Comparison of ENCODE assay signal across 9 mouse cellular contexts in genomic region chr4:141382406-141382805, GRCm38 (mm10). TPM values are rescaled to one million over a fixed set of nuclear protein-coding genes. Genes with fewer than 3 reads are reported as not detected.
DNase-seq lines count a peak whose midpoint lies in the region; ATAC-seq and TF ChIP-seq lines count a peak whose summit lies in the region.
"Had no signal": no experiment of that assay in that cellular context is flagged by ENCODE, and none has a peak within 500 bp of the region (broad histone marks: within the 10 kb centered on the region; RNA-seq: fewer than 3 reads in every experiment).

No protein-coding gene starts in this region.

- no peaks in the 10 kb centered on the region for H3K9me3 ChIP-seq in lung, embryonic 15.5 days
- H3K9me3 ChIP-seq in forebrain, embryonic 12.5 days = no peaks in the 10 kb centered on the region
- H3K9me3 ChIP-seq in limb, embryonic 14.5 days (ENCODE audit: control insufficient read depth, low read length) = no peaks in the 10 kb centered on the region

- no peak for TF ChIP-seq POLR2A in limb, embryonic 14.5 days (IDR thresholded peaks at IDR 0.05; ENCODE audit: borderline replicate concordance, extremely low read depth, insufficient read depth, insufficient read length)

- H3K27me3 ChIP-seq in lung, embryonic 15.5 days = peaks cover 44% of the 10 kb centered on the region
- peaks cover 56% of the 10 kb centered on the region for H3K27me3 ChIP-seq in forebrain, embryonic 12.5 days
- peaks cover 28% of the 10 kb centered on the region for H3K27me3 ChIP-seq in limb, embryonic 14.5 days (ENCODE audit: control insufficient read depth, insufficient read depth, low read length)
- H3K27me3 ChIP-seq in splenic B cell, adult 2 months (ENCODE audit: control insufficient read depth, insufficient read depth, low read length, poor library complexity, severe bottlenecking) = no peaks in the 10 kb centered on the region

- WGBS in lung, embryonic 15.5 days = under 1% methylated on average over 24 of the region's 25 CpGs
- under 1% methylated on average over 21 of the region's 25 CpGs for WGBS in forebrain, embryonic 12.5 days
- under 1% methylated on average over 21 of the region's 25 CpGs for WGBS in limb, embryonic 14.5 days

- H3K4me1 ChIP-seq in lung, embryonic 15.5 days = peaks cover 13% of the 10 kb centered on the region; the same call in 1 of the 2 replicates
- peaks cover 13% of the 10 kb centered on the region for H3K4me1 ChIP-seq in forebrain, embryonic 12.5 days
- peaks cover 3% of the 10 kb centered on the region; the same call in 1 of the 2 replicates for H3K4me1 ChIP-seq in limb, embryonic 14.5 days (ENCODE audit: control insufficient read depth, insufficient read depth, low read length)

- H3K4me2 ChIP-seq in lung, embryonic 15.5 days = peak overlapping the region; percentile 67
- peak overlapping the region; percentile 64 for H3K4me2 ChIP-seq in forebrain, embryonic 12.5 days
- H3K4me2 ChIP-seq in limb, embryonic 14.5 days (replicated peaks; ENCODE audit: low read depth, low read length, severe bottlenecking) = peak overlapping the region; percentile 52

- H3K27ac ChIP-seq in lung, embryonic 15.5 days = no peak overlapping the region
- H3K27ac ChIP-seq in forebrain, embryonic 12.5 days = no peak overlapping the region
- no peak overlapping the region for H3K27ac ChIP-seq in limb, embryonic 14.5 days (replicated peaks; ENCODE audit: low read depth, low read length)
- H3K27ac ChIP-seq: macrophage had no signal

- peak overlapping the region; percentile 30; the same call in 1 of the 2 replicates for H3K9ac ChIP-seq in lung, embryonic 15.5 days
- H3K9ac ChIP-seq in forebrain, embryonic 12.5 days = peak overlapping the region; percentile 47
- peak overlapping the region; percentile 44 for H3K9ac ChIP-seq in limb, embryonic 14.5 days (ENCODE audit: low read depth, low read length, severe bottlenecking)

- ATAC-seq in lung, embryonic 15.5 days (ENCODE audit: borderline replicate concordance, extremely low read depth, low FRiP score, low TSS enrichment) = peak; percentile 33; the same call in 1 of the 2 replicates
- ATAC-seq in forebrain, embryonic 12.5 days (ENCODE audit: low FRiP score) = no peak
- ATAC-seq in limb, embryonic 14.5 days (ENCODE audit: low FRiP score, low read depth) = peak; percentile 32; the same call in 1 of the 2 replicates

- no peak for DNase-seq in lung, adult 18-20 months
- peak; percentile 42 for DNase-seq in limb, embryonic 14.5 days (ENCODE audit: low spot score)
- DNase-seq in splenic B cell, adult 2 months (ENCODE audit: low read depth, low spot score) = peak; percentile 29
- DNase-seq in layer of hippocampus, postnatal 14 days (ENCODE audit: low spot score in 2 of 2) = no peak
- DNase-seq in left cerebral cortex, adult 9 months (ENCODE audit: low spot score in 2 of 2) = no peak
- DNase-seq in MN1 (ENCODE audit: low spot score) = no peak

- H3K36me3 ChIP-seq in lung, embryonic 15.5 days = no peaks in the 10 kb centered on the region
- no peaks in the 10 kb centered on the region for H3K36me3 ChIP-seq in forebrain, embryonic 12.5 days (replicated peaks)
- H3K36me3 ChIP-seq in limb, embryonic 14.5 days (ENCODE audit: control insufficient read depth, insufficient read depth, low read length) = no peaks in the 10 kb centered on the region
- H3K36me3 ChIP-seq in splenic B cell, adult 2 months (ENCODE audit: control insufficient read depth, insufficient read depth, low read length, poor library complexity, severe bottlenecking) = no peaks in the 10 kb centered on the region

- peak overlapping the region; percentile 30 for H3K4me3 ChIP-seq in lung, embryonic 15.5 days
- peak overlapping the region; percentile 35 for H3K4me3 ChIP-seq in forebrain, embryonic 12.5 days (replicated peaks)
- H3K4me3 ChIP-seq in limb, embryonic 14.5 days (replicated peaks; ENCODE audit: low read length) = peak overlapping the region; percentile 32

RNA-seq across cellular contexts. Expression of gene Fam131c, which starts 14.4 kb away (rescaled TPM):
- 3.1 and 3.6 TPM in 2 replicates for polyA plus RNA-seq in lung, embryonic 15.5 days (2015; fragmentation: Nextera tagmentation; extraction: Ambion mirVana)
- polyA plus RNA-seq in forebrain, embryonic 12.5 days (2016; fragmentation: Nextera tagmentation; extraction: Ambion mirVana) = 1.00 and 1.1 TPM in 2 replicates
- polyA plus RNA-seq in limb, embryonic 14.5 days (2012; rRNA removed) = 1.2 and 1.8 TPM in 2 replicates
- polyA plus RNA-seq in limb, embryonic 14.5 days (2014; fragmentation: Nextera tagmentation; extraction: Ambion mirVana) = 1.5 and 1.6 TPM in 2 replicates
- 1 to 10 TPM; 5.0 to 6.6 TPM for total RNA-seq in layer of hippocampus, postnatal 14 days (2021)
- polyA plus RNA-seq: macrophage had no signal

RNA-seq across cellular contexts. Expression of gene Clcnka, which starts 16.1 kb away (rescaled TPM):
- polyA plus RNA-seq in lung, embryonic 15.5 days (2015; fragmentation: Nextera tagmentation; extraction: Ambion mirVana) = 0.19 and 0.54 TPM in 2 replicates
- not detected in 2 replicates for polyA plus RNA-seq in forebrain, embryonic 12.5 days (2016; fragmentation: Nextera tagmentation; extraction: Ambion mirVana)
- polyA plus RNA-seq in limb, embryonic 14.5 days (2012; rRNA removed) = 0.75 and 1.3 TPM in 2 replicates
- polyA plus RNA-seq in limb, embryonic 14.5 days (2014; fragmentation: Nextera tagmentation; extraction: Ambion mirVana) = 0.36 and 0.61 TPM in 2 replicates
- under 1 TPM in 1 of 2 experiments, not detected in 1; 0.55 TPM for total RNA-seq in layer of hippocampus, postnatal 14 days (2021)
- polyA plus RNA-seq: macrophage had no signal

RNA-seq across cellular contexts. Expression of gene Clcnkb, which starts 33.4 kb away (rescaled TPM):
- 0.16 TPM in 1 of 2 replicates, not detected in the other for polyA plus RNA-seq in lung, embryonic 15.5 days (2015; fragmentation: Nextera tagmentation; extraction: Ambion mirVana)
- not detected in 2 replicates for polyA plus RNA-seq in forebrain, embryonic 12.5 days (2016; fragmentation: Nextera tagmentation; extraction: Ambion mirVana)
- polyA plus RNA-seq in limb, embryonic 14.5 days (2012; rRNA removed) = 0.21 TPM in 1 of 2 replicates, not detected in the other
- polyA plus RNA-seq in limb, embryonic 14.5 days (2014; fragmentation: Nextera tagmentation; extraction: Ambion mirVana) = 0.51 TPM in 1 of 2 replicates, not detected in the other
- not detected for total RNA-seq in layer of hippocampus, postnatal 14 days (2021)
- polyA plus RNA-seq: macrophage had no signal

RNA-seq across cellular contexts. Expression of gene Hspb7, which starts 38.2 kb away (rescaled TPM):
- polyA plus RNA-seq in lung, embryonic 15.5 days (2015; fragmentation: Nextera tagmentation; extraction: Ambion mirVana) = 3.2 and 4.8 TPM in 2 replicates
- not detected in 2 replicates for polyA plus RNA-seq in forebrain, embryonic 12.5 days (2016; fragmentation: Nextera tagmentation; extraction: Ambion mirVana)
- 3.0 and 3.2 TPM in 2 replicates for polyA plus RNA-seq in limb, embryonic 14.5 days (2012; rRNA removed)
- 0.43 and 1.3 TPM in 2 replicates for polyA plus RNA-seq in limb, embryonic 14.5 days (2014; fragmentation: Nextera tagmentation; extraction: Ambion mirVana)
- under 1 TPM in 1 of 2 experiments, not detected in 1; 0.23 TPM for total RNA-seq in layer of hippocampus, postnatal 14 days (2021)
- polyA plus RNA-seq: macrophage had no signal

RNA-seq across cellular contexts. Expression of gene Srarp, which starts 53.5 kb away (rescaled TPM):
- polyA plus RNA-seq in lung, embryonic 15.5 days (2015; fragmentation: Nextera tagmentation; extraction: Ambion mirVana) = not detected in 2 replicates
- not detected in 2 replicates for polyA plus RNA-seq in forebrain, embryonic 12.5 days (2016; fragmentation: Nextera tagmentation; extraction: Ambion mirVana)
- polyA plus RNA-seq in limb, embryonic 14.5 days (2012; rRNA removed) = not detected in 2 replicates
- not detected in 2 replicates for polyA plus RNA-seq in limb, embryonic 14.5 days (2014; fragmentation: Nextera tagmentation; extraction: Ambion mirVana)
- total RNA-seq in layer of hippocampus, postnatal 14 days (2021) = 1 to 10 TPM; 4.0 to 4.4 TPM
- polyA plus RNA-seq: macrophage had no signal

Comparison
In these comparisons a context has a peak if more than half of its experiments do, and no peak if none do; other contexts are left out.
1. DNase-seq: peak in limb, embryonic 14.5 days (single experiment) and splenic B cell, adult 2 months (single experiment); none in lung, adult 18-20 months (0 of 2), layer of hippocampus, postnatal 14 days (0 of 2), left cerebral cortex, adult 9 months (0 of 2) and MN1 (single experiment).
2. Peak in every context shown above with its lines, with median percentiles within 50 percentile points of each other: H3K4me2 ChIP-seq, H3K4me3 ChIP-seq and H3K9ac ChIP-seq.